Mouse (Mus musculus) 3134 (cell line): ENCODE measurements at regions not wholly inside any gene's neighbourhood (a gene's known extent, or its start where the extent isn't known, plus 50 kb on each side); places are given as distances from the start of the nearest gene placed in this dataset.

Experiments
- DNase-seq: peaks from one replicate; pipeline ENCODE4 v3.0.0-alpha.2; 2011; ENCODE audit warnings: low spot score; ENCODE audit not compliant: insufficient read length; ENCODE audit errors: extremely low read depth

DNA sequence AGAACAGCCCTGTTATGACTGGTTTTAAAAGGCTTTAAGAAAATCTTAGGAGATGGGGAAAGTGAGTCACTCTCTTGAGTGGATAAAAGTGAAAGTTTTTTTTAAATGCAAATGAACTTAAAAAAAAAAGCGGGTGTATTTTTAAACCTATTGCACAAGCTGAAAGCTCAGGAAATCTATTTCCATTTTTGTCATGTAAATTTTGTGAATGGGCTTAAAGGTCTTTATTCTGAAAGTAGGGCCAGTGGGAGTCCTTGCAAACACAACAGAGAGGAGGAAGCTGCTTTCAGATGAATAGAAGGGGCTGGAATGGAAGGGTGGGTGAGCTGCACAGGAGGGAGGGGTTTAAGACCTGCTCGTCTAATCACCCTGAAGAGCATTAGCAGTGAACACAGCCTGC is 62.9 kb downstream of the Fam84a start:
- no peak for DNase-seq

DNA sequence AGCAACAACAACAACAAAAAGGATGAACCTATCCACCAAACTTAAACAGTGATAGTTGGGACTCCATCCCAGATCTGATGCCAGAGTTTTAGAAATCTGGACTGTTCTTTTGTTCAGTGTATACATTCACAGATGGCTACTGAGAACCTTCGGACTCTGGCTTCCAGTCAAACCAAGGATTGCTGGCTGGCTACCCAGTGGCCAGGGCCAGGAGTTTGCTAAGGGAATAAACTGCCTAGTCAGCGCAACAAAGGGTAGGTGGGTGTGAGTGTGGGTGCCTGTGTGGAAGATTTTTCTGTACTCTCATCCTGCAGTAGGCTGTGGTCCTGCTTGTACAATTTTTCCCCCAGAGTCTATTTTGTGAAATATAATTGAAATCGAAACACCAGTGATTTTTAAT is 69.1 kb downstream of the Fam84a start:
- no peak for DNase-seq

DNA sequence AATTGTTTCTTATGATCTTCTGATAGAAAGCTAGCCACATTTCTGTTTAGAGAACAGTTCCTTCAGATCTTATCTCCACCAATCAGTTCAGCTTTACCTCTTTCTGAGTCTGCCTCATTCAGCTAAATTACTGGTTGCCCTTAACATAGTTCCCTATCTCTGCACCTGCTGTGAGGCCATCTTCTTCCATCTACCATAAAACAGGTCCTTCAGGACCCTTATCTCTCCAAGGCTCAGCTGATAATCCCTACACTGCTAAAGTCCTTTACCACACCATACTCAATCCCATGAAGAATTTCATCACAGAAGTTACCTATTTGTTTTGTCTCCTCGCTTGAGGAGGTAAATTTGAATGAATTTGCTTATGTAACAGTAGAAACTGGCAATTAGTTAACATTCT is 72.0 kb downstream of the Fam84a start:
- DNase-seq = no peak

DNA sequence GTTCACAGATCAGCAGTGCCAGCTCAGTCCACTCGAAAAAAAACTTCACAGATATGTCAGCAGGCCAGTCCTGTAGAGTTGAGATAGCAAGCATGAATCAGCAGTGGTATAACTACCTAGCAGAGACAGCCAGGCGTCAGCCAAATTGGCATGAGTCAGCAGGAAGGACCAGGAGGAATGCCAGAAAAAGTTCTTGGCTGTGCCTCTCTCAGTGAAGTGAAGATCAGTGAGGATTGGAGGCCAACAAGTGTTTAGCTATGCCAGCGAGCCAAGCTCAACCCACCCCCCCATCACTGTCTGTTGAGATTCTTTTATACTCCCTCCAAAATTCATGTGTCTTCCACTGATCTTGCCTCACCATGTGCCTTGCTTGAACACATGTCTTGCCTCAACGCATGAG is 82.8 kb downstream of the Fam84a start:
- DNase-seq = peak; percentile 1

DNA sequence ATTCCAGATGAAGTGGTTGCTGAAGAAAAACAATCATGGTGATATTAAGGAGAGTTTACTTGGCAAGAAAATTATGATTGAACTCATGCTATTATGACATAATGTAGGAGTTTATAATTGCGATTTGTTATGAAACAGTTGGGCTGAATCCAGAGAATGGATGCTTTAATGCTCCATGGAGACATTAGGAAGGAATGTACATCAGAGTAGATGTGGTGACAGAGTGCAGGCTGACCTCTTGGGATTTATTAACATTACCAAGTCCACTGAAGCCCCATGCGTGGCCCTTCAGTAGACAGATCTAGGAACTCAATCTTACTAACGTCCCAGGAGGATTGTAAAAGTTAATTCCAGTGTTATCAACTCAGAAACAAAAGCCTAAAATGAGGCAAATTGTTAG is 86.5 kb downstream of the Fam84a start:
- no peak for DNase-seq

DNA sequence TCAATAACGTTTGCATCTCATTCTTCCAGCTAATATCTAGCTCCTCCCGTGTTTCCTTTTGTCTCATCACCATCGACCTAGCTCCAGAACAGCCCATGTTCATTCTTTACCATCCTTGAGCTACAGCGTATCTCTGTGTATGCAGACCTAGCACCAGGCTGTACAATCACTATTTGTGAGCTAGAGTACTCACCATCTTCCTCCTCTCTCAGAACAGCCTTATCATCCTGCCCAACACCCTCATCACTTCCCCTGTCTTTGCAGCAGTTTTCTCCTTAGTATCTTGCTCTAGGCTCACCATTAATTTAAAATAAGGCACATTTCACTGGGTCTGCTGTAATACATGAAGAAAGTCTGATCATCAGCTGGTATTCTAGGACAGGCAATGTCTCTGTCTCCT is 88.6 kb downstream of the Fam84a start:
- DNase-seq = no peak

DNA sequence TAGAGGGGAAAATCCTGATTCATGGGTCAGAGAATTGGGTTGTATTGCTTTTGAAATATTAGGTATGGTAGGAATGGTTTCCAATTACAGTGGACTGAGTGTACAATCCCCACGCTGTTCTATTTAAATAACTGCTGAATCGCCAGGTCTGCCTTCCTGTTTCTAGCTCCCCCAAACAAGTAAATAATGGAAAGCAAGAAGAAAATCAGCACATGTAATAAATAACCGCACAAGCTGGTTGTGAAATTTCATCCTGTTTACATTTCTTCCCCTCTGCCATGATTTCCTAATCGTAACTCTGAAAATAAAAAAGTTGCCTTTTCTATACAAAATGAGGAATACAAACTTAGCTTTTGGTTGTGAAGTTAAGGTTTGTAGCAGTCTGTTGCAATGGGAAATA is 95.7 kb downstream of the Fam84a start:
- no peak for DNase-seq

DNA sequence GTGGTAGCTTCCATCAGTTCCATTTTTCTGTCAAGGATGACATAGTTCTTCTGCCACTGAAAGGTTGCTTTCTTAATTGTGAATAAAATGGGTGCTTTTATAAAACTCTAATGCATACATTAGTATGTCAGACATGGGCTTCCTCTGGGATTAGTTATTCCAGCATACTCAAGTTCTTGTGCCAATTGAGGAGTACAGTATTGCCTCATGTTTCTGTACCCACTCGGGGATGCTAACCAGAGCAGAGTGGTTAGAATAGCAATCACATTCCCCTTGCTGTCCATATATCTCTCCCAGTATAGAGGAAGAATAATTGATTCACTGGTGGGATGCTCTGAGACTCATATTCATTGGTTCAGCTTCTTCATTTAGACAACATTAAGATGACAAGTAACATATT is 119.5 kb downstream of the Fam84a start:
- no peak for DNase-seq

DNA sequence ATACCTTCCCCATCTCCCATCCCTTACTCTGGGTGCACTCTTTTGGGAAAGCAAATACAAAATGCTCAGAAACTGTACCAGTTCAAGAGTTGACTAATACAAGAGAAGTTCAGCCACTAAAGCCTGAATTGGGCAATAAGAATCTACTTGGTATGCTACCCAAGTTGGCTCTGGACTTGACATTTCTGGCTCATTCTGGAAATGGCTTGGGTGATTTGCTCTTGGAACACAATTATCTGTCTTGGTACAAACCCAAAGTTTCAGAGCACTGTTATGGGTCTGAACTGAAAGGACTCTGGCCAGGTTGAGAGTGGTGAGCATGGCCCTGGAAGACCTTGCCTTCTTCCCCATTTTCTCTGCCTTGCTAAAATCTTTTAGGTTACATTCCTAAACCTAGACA is 136.6 kb downstream of the Fam84a start:
- DNase-seq = no peak

DNA sequence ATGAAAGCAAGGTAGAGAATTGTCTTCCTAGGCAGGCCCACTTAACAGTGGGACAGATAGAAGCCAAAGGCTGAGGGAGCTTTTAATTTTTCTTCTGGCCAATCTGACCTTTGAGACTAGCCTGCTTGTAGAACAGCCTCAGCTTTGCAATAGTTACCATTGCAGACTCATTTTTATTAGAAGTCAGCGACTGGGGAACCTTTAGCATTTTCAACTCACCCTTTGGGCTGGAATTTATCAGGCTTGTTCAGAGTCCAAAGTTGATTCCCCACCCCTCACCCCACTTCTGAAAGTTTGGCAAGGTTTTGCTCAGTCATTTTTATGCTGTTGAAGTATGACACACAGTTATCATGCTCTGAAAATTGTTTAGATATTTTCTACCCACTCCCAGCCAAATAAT is 145.9 kb downstream of the Fam84a start:
- DNase-seq = no peak

DNA sequence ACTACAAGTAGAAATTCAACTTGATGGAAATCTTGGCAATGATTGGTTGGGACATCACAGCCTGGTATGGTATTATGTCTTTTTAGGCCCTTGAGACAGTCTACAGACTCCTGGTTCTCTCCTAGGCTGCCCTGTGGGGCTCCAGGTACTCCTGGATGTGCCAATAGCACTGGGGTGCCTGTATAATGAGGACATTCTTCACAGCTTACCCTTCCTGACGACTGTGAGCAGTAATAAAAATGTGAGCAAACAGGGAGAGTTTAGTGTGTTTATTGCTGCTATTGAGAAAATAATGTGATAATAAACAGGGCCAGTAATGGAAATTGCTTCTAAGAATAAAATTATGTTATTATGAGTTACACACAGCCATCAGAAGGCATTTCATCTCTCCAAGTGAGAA is 150.2 kb downstream of the Fam84a start:
- DNase-seq = no peak

DNA sequence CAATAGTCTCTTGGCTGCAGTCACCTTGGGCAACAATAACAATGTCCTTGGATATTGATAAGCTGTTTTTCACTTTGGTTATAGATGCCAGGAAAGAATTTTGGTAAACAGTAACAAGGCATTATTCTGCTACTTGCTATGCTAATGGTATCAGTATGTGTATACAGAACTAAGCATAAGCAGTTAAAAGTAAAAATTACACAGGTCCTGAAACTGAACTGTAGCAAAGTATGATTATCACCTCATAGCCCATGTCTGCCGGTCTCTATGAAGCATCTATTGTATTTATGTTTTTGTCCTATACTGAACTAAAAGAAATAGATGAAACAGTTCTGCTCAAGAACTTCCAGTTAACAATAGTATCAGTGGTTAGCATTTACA is 167.5 kb downstream of the Fam84a start:
- no peak for DNase-seq

DNA sequence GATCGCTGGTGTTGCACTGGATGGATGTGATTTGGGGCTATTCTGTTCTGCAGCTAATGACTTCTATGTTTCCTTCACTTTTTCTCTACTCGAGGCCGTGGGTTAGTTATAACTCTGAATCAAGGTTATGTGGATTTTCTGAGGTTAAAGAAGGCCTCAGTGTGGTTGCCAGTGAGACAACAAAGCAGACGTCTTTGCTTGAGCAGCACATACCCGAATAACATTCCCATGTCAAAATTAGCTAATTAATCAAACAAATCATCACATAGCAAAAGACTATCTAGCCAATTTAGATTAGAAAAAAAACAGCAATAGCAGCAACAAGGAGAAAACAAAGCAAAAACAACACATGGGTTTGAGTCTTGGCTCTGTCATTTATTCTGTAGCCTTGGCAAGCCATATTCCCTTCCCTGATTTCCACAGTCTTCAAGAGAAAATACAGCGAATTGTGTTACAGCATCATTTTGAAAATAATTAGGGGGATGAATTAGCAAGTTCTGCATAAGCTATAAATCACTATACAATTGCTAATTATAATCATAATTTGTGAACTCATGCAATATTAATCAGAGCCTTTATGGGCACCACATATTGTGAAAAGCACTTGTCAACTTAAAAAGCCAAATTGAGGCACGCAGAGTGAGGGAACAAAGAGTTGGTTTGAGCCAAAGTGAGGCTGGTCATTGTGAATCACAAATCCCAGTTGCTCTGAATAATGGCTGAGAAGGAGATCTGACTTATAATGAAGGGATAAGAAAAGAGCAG is 168.0 kb downstream of the Fam84a start:
- DNase-seq = no peak

DNA sequence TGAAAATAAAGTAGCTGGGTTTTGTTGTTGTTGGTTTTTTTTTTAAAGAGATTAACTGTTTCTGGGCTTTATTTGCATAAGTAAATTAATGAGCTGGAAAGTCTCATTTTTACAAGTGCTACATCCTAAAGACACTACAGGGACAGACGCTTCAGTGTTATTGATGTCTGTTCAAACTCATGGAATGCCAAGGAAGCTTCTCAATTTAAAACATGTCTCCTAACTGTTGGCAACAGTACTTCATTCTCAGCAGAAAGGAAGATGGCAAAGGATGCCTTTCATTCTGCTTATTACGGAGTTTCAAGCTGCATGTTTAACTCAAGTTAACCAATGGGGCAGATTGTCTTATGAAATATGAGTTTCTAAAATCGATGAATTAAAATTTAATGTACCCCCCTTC is 187.3 kb downstream of the Fam84a start:
- no peak for DNase-seq

DNA sequence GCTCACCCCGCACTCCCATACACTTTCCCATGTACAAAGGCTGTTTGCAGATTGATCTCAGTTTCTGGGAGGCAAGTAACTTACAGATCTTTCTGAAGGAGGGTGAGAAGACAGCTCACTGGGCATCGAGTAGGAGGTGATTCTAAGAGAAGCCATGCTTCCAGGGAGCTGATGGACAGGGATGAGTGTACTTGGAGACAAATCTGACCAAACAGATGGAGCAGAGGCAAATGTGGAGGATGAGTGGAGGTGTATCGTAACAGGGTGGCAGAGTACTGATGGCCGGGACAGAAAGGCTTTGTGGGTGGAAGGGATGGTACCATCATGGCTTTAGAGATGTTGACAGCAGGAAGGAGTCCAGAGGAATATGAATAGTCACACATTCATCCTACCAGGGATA is 212.4 kb downstream of the Fam84a start:
- DNase-seq = no peak

DNA sequence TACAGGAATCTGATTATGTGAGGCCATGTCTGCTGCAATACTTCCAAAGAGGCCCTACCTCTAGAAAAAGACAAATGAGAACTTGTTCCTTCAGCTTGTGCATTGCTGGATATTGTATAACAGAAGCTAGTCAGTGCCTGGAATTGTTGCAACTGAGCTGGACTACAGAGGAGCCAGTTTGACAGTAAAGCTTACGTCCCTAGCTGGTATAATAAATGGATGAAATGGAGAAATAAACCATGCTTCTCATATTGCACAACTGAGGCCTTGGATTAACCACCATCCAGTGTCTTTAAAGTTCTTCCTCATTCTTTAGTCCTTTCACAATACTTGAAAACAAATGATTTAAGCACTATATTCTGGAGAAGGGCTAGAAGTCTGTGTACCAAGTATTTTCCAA is 230.8 kb downstream of the Fam84a start:
- no peak for DNase-seq

DNA sequence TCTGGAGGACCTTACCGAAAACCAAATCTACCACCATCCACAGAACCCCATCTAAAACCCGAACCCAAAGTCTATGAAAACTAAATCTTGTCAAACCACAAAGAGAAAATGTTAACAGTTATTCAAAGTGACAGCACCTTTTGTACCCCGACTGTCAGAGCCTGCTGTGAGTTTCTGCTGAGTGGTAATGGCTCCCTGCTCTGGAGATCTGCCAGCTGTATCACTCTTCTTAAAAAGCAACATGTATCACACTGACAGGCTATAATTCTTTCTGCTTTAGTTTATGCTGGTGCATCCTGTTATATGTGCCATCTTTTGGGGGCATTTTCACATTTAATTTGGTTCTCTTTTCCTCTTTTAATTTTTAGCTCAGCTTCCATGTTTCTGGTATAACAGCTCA is 268.5 kb downstream of the Fam84a start:
- DNase-seq = no peak

DNA sequence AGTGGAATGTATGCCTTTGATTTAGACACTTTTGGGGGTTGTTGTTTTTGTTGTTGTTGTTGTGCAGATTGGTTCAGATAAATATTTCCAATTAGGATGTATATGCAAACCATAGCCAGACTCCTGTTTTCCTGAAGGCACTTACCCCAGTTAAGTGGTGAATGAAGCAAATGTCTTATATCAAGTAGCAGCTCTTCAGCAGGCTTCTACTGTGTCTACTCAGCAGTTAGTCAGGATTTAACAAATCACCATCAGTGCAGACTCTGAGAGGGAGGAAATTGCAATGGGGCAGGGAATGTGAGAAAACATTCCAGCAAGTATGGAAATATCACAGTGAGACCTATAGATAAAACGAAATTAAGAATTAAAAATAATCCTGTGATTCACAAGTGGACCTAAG is 282.7 kb downstream of the Fam84a start:
- DNase-seq = no peak

DNA sequence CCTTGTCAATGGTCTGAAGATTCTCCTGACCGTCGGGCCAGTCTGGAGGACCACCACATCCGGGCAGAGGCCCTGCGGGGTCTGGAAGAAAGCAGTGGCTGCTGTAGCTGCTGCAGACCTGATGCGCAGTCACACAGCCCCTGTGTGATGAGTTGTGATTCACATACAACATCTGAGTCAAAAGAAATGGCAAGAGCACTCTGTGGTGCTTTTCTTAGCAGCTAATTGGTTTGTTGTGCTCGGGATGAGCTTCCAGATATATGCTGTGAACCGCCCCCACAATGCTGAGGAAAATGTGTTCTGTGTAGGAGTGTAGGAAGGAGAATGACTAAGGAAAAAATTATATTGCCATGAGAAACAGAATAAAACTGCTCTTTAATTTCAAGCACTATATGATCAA is 290.6 kb downstream of the Fam84a start:
- no peak for DNase-seq

DNA sequence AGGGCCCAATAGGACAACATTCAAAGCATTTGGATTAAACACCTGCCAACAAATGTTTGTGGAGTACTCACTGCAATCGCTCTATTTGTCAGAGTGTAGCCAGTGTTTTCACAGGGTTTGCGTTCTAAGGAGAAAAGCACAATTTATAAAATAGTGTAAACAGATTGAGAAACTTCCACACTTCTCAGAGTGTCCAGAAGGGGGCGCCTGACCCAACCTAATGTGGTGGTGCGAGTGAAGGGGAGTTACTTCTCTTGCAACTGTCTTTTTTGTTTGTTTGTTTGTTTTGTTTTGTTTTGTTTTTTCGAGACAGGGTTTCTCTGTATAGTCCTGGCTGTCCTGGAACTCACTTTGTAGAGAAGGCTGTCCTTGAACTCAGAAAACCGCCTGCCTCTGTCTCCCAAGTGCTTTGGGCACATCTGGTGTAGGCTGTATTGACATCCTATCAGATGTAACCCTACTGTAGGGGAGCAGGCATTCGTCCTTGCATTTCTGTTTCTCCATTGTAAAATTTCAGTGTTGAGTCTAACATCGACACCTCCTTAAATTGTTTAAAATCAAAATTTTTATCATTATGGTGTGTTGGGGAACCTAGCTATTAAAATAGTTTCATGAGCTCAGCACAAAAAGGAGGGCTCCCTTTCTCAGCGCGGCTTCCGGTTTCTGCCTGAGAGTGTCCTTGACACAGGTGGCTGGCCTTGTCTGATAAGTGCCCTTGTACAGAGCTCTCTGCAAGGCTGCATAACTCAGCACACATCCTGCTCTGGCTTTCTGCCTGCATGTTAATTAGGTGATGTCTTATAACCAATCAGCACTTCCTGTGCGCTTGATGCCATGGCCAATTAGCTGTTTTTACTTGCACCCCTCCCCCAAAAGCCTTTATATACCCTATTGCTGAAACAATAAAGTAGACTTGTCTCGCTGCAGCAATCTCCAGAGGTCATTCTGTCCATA is 307.0 kb downstream of the Fam84a start:
- DNase-seq = no peak

DNA sequence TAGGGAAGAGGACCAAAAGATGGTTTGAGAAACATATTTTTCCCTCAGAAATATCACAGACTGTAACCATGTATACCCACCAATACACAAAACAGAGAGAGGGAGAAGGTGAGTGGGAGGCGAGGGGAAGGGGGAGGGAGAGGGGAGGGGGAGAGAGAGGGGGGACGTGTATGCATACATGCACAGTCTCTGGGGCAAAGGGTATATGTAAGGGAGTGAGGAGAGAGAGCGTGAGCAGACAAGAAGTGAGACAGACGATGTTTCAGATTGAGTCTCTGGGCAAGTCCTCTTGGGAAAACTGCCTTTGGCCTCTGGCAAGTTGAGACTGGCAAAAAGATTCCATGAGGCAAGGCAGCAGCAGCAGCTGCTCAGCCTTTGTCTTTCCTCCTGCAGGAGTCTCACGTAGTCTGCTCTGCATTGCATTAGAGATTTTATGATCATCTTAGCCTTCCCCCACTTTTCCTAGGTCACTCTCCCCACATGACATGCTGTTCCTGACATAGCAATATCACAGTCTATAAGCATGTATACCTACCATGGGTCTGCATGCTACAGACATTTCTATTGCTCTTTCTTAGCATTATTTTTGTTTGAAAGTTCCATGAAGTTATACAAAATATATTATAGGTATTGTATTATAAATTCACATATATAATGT is 308.3 kb downstream of the Fam84a start:
- DNase-seq = no peak

DNA sequence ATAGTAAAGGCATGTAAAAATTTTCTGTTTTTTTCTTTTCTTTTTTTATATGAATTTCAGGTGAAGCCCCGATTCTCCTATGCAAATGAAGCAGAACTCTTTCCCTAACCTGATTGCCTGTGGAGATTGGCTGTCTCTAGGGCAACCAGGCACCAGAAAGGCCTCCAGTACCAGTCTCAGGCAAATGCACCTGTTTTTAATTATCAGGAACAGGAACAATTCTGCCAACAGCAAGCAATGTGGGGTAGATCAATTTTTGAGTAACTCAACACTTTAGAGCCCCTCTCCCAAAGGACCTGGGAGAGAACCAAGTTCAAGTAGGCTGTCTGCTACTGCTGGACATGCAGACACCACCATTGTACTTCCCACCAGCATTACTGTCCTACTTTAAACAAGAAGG is 310.6 kb downstream of the Fam84a start:
- DNase-seq = no peak
